Mouse (Mus musculus) erythroblast, embryonic 14.5 days (primary cell): Measurements from ENCODE around the gene Fbf1.

ENCODE experiments used
- GATA1 ChIP-seq: IDR thresholded peaks from 2 replicates; pipeline ENCODE4 v1.6.1; 2012; ENCODE audit warnings: low read length, inconsistent platforms, mixed read lengths
- TAL1 ChIP-seq: IDR thresholded peaks from 3 replicates; pipeline ENCODE4 v1.6.1; 2012; ENCODE audit warnings: low read length, inconsistent platforms, mixed read lengths

DNA sequence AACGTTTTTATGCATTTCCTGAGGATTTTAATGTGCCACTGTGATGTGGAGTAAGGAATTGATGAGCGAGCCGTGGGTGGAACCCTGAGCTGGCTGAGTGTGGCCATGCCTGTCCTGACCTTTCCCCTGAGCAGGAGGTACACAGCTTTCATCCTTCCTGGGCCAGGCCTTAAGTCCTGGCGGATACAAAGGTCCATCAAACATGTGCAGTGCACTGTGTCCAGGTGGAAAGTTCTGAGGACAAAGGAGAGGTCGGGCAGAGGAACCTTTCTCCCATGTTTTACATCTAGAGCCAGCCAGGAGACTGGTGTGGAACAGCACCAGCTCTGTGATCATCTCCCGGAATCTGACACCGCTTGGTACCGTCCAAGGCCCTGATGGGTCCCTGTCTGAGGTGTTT lies 41.3 kb upstream of the Fbf1 start:
- TF ChIP-seq GATA1 (no peak), TAL1 (no peak)
